Mouse (Mus musculus) stomach, embryonic 15.5 days (tissue): ENCODE measurements at regions not wholly inside any gene's neighbourhood (a gene's known extent, or its start where the extent isn't known, plus 50 kb on each side); places are given as distances from the start of the nearest gene placed in this dataset.

Experiments used
- ATAC-seq: fragments of 200-750 bp; cut with Nextera tagmentation; 2 replicates; pipeline ENCODE4 v1.8.0; 2017; ENCODE audit warnings: low read depth, moderate number of reproducible peaks, moderate TSS enrichment; ENCODE audit not compliant: insufficient read depth, low FRiP score
- H3K27ac ChIP-seq: fragments of 300-500 bp; sonication (generic); 2 replicates; pipeline ENCODE4 v1.5.1; 2015; ENCODE audit warnings: mild to moderate bottlenecking, inconsistent platforms
- H3K27me3 ChIP-seq: fragments of 300-500 bp; sonication (generic); replicated peaks from 2 replicates; pipeline ENCODE4 v1.6.1; 2015; ENCODE audit warnings: inconsistent platforms
- H3K36me3 ChIP-seq: fragments of 300-500 bp; sonication (generic); 2 replicates; pipeline ENCODE4 v1.6.1; 2015; ENCODE audit warnings: inconsistent platforms
- H3K4me1 ChIP-seq: fragments of 300-500 bp; sonication (generic); 2 replicates; pipeline ENCODE4 v1.6.1; 2015; ENCODE audit warnings: inconsistent platforms
- H3K4me2 ChIP-seq: fragments of 300-500 bp; sonication (generic); 2 replicates; pipeline ENCODE4 v1.6.1; 2015; ENCODE audit warnings: mild to moderate bottlenecking, inconsistent platforms
- H3K4me3 ChIP-seq: fragments of 300-500 bp; sonication (generic); replicated peaks from 2 replicates; pipeline ENCODE4 v1.5.1; 2015; ENCODE audit warnings: inconsistent platforms
- H3K9ac ChIP-seq: fragments of 300-500 bp; sonication (generic); 2 replicates; pipeline ENCODE4 v1.6.1; 2015; ENCODE audit warnings: inconsistent platforms
- H3K9me3 ChIP-seq: fragments of 300-500 bp; sonication (generic); 2 replicates; pipeline ENCODE4 v1.6.1; 2016; ENCODE audit warnings: inconsistent platforms
- WGBS: fragments of 180-500 bp; shearing (Covaris S2); methylation state at CpG from one replicate; pipeline ENCODE4 v1.1.7; 2015; 5-methylcytosine and 5-hydroxymethylcytosine counted together

GRCm38 (mm10) chr13:117334125-117334524 lies 113.2 kb upstream of the Gm17509 start:
- Histone ChIP-seq H3K27ac (no peak overlapping the region), H3K27me3 (no peaks in the 10 kb centered on the region), H3K4me3 (no peak overlapping the region), H3K4me1 (no peaks in the 10 kb centered on the region), H3K36me3 (no peaks in the 10 kb centered on the region), H3K9ac (no peak overlapping the region), H3K4me2 (no peak overlapping the region), H3K9me3 (no peaks in the 10 kb centered on the region)
- no peak for ATAC-seq
- WGBS = 7% methylated on average over 1 of the region's 1 CpGs

GRCm38 (mm10) chr13:117334539-117334938 lies 113.7 kb upstream of the Gm17509 start:
- no peak overlapping the region for H3K27ac ChIP-seq
- WGBS = 76% methylated on average over 5 of the region's 5 CpGs
- no peaks in the 10 kb centered on the region for H3K9me3 ChIP-seq
- H3K4me2 ChIP-seq = no peak overlapping the region
- no peaks in the 10 kb centered on the region for H3K4me1 ChIP-seq
- no peaks in the 10 kb centered on the region for H3K36me3 ChIP-seq
- H3K27me3 ChIP-seq = no peaks in the 10 kb centered on the region
- ATAC-seq = no peak
- H3K9ac ChIP-seq = no peak overlapping the region
- H3K4me3 ChIP-seq = no peak overlapping the region

GRCm38 (mm10) chr13:117381086-117381595 lies 160.3 kb upstream of the Gm17509 start:
- Histone ChIP-seq H3K27me3 (no peaks in the 10 kb centered on the region), H3K9ac (no peak overlapping the region), H3K4me1 (no peaks in the 10 kb centered on the region), H3K9me3 (no peaks in the 10 kb centered on the region), H3K36me3 (no peaks in the 10 kb centered on the region), H3K27ac (no peak overlapping the region), H3K4me3 (no peak overlapping the region), H3K4me2 (no peak overlapping the region)
- WGBS = 67% methylated on average over 4 of the region's 4 CpGs
- no peak for ATAC-seq

GRCm38 (mm10) chr13:117383480-117384137 lies 162.7 kb upstream of the Gm17509 start:
- H3K4me3 ChIP-seq = no peak overlapping the region
- no peaks in the 10 kb centered on the region for H3K9me3 ChIP-seq
- no peak overlapping the region for H3K27ac ChIP-seq
- no peak for ATAC-seq
- H3K36me3 ChIP-seq = no peaks in the 10 kb centered on the region
- 79% methylated on average over 12 of the region's 12 CpGs for WGBS
- H3K9ac ChIP-seq = no peak overlapping the region
- H3K27me3 ChIP-seq = no peaks in the 10 kb centered on the region
- H3K4me2 ChIP-seq = no peak overlapping the region
- no peaks in the 10 kb centered on the region for H3K4me1 ChIP-seq

- Histone ChIP-seq H3K9ac (no peak overlapping the region), H3K4me3 (no peak overlapping the region), H3K4me1 (no peaks in the 10 kb centered on the region), H3K4me2 (no peak overlapping the region), H3K36me3 (no peaks in the 10 kb centered on the region), H3K9me3 (no peaks in the 10 kb centered on the region), H3K27ac (no peak overlapping the region), H3K27me3 (no peaks in the 10 kb centered on the region)
- no peak for ATAC-seq
These were observed 169.4 kb upstream of the Gm17509 start for GRCm38 (mm10) chr13:117390287-117390686.

GRCm38 (mm10) chr13:117393488-117393887 lies 172.6 kb upstream of the Gm17509 start:
- no peaks in the 10 kb centered on the region for H3K4me1 ChIP-seq
- no peak overlapping the region for H3K4me3 ChIP-seq
- no peaks in the 10 kb centered on the region for H3K36me3 ChIP-seq
- H3K9me3 ChIP-seq = no peaks in the 10 kb centered on the region
- H3K4me2 ChIP-seq = no peak overlapping the region
- H3K27ac ChIP-seq = no peak overlapping the region
- WGBS = 8% methylated on average over 1 of the region's 1 CpGs
- no peaks in the 10 kb centered on the region for H3K27me3 ChIP-seq
- H3K9ac ChIP-seq = no peak overlapping the region
- ATAC-seq = no peak

- Histone ChIP-seq H3K4me3 (no peak overlapping the region), H3K27ac (no peak overlapping the region), H3K27me3 (no peaks in the 10 kb centered on the region), H3K9ac (no peak overlapping the region), H3K9me3 (no peaks in the 10 kb centered on the region), H3K4me2 (no peak overlapping the region), H3K4me1 (no peaks in the 10 kb centered on the region), H3K36me3 (no peaks in the 10 kb centered on the region)
- ATAC-seq = no peak
- WGBS = 61% methylated on average over 4 of the region's 4 CpGs
These were observed 180.4 kb upstream of the Gm17509 start for GRCm38 (mm10) chr13:117401245-117401644.

GRCm38 (mm10) chr13:117409940-117410339 lies 189.1 kb upstream of the Gm17509 start:
- H3K9ac ChIP-seq = no peak overlapping the region
- ATAC-seq = no peak
- no peaks in the 10 kb centered on the region for H3K27me3 ChIP-seq
- H3K9me3 ChIP-seq = no peaks in the 10 kb centered on the region
- WGBS = 72% methylated on average over 7 of the region's 7 CpGs
- no peak overlapping the region for H3K4me2 ChIP-seq
- no peaks in the 10 kb centered on the region for H3K36me3 ChIP-seq
- H3K27ac ChIP-seq = no peak overlapping the region
- no peaks in the 10 kb centered on the region for H3K4me1 ChIP-seq
- H3K4me3 ChIP-seq = no peak overlapping the region

GRCm38 (mm10) chr13:117413616-117414015 lies 188.5 kb upstream of the Hcn1 start:
- H3K27ac ChIP-seq = no peak overlapping the region
- no peaks in the 10 kb centered on the region for H3K27me3 ChIP-seq
- no peak for ATAC-seq
- no peaks in the 10 kb centered on the region for H3K4me1 ChIP-seq
- no peak overlapping the region for H3K9ac ChIP-seq
- H3K36me3 ChIP-seq = no peaks in the 10 kb centered on the region
- whole genome bisulfite sequencing = 74% methylated on average over 4 of the region's 4 CpGs
- no peak overlapping the region for H3K4me3 ChIP-seq
- H3K9me3 ChIP-seq = no peaks in the 10 kb centered on the region
- no peak overlapping the region for H3K4me2 ChIP-seq

GRCm38 (mm10) chr13:117423558-117423957 lies 178.6 kb upstream of the Hcn1 start:
- H3K36me3 ChIP-seq = no peaks in the 10 kb centered on the region
- H3K27me3 ChIP-seq = no peaks in the 10 kb centered on the region
- H3K4me2 ChIP-seq = no peak overlapping the region
- no peak for ATAC-seq
- H3K9ac ChIP-seq = no peak overlapping the region
- H3K4me1 ChIP-seq = no peaks in the 10 kb centered on the region
- no peak overlapping the region for H3K4me3 ChIP-seq
- no peaks in the 10 kb centered on the region for H3K9me3 ChIP-seq
- no peak overlapping the region for H3K27ac ChIP-seq
- 92% methylated on average over 4 of the region's 4 CpGs for WGBS

- Histone ChIP-seq H3K27ac (no peak overlapping the region), H3K9ac (no peak overlapping the region), H3K36me3 (no peaks in the 10 kb centered on the region), H3K9me3 (no peaks in the 10 kb centered on the region), H3K4me1 (no peaks in the 10 kb centered on the region), H3K4me2 (no peak overlapping the region), H3K27me3 (no peaks in the 10 kb centered on the region), H3K4me3 (no peak overlapping the region)
- ATAC-seq = no peak
- WGBS = 89% methylated on average over 1 of the region's 1 CpGs
These were observed 177.1 kb upstream of the Hcn1 start for GRCm38 (mm10) chr13:117425015-117425414.

GRCm38 (mm10) chr13:117467407-117467806 lies 134.7 kb upstream of the Hcn1 start:
- no peak for ATAC-seq
- H3K4me2 ChIP-seq = no peak overlapping the region
- no peaks in the 10 kb centered on the region for H3K4me1 ChIP-seq
- 60% methylated on average over 3 of the region's 3 CpGs for WGBS
- no peaks in the 10 kb centered on the region for H3K36me3 ChIP-seq
- no peaks in the 10 kb centered on the region for H3K27me3 ChIP-seq
- H3K4me3 ChIP-seq = no peak overlapping the region
- H3K27ac ChIP-seq = no peak overlapping the region
- no peaks in the 10 kb centered on the region for H3K9me3 ChIP-seq
- H3K9ac ChIP-seq = no peak overlapping the region

GRCm38 (mm10) chr13:117472726-117473125 lies 129.4 kb upstream of the Hcn1 start:
- no peak for ATAC-seq
- Histone ChIP-seq H3K36me3 (no peaks in the 10 kb centered on the region), H3K9ac (no peak overlapping the region), H3K9me3 (no peaks in the 10 kb centered on the region), H3K4me1 (no peaks in the 10 kb centered on the region), H3K4me3 (no peak overlapping the region), H3K27ac (no peak overlapping the region), H3K27me3 (no peaks in the 10 kb centered on the region), H3K4me2 (no peak overlapping the region)
- WGBS = 60% methylated on average over 5 of the region's 5 CpGs
